ENCODE assay signal across 8 mouse cellular contexts in genomic region chr10:70195786-70196185, GRCm38 (mm10). TPM values are rescaled to one million over a fixed set of nuclear protein-coding genes. Genes with fewer than 3 reads are reported as not detected.
DNase-seq lines count a peak whose midpoint lies in the region; ATAC-seq and TF ChIP-seq lines count a peak whose summit lies in the region.

No protein-coding gene starts in this region.

- peak; percentile 55 for TF ChIP-seq CTCF in left cerebral cortex, adult 2 months (IDR thresholded peaks at IDR 0.05)

- 0 out of 2 replicates have a peak overlapping the region, but pooled peaks have one; percentile 22 for H3K27ac ChIP-seq in left cerebral cortex, adult 2 months

- ATAC-seq in megakaryocyte progenitor cell, adult 5-6 weeks (replicated peaks; ENCODE audit: poor library complexity), result peak; percentile 38

- no peak overlapping the region for H3K4me3 ChIP-seq in left cerebral cortex, adult 2 months

- intact Hi-C loops in left cerebral cortex, adult 2 months (cut with DNase I), result loop anchor here (2.0 to 10.0 kb wide), 2 partner anchors 101 to 369 kb away; no protein-coding TSS in a partner anchor
- intact Hi-C loops in left cerebral cortex, postnatal 14 days (cut with DNase I), result loop anchor here (5.0 kb wide), 1 partner anchor 102 kb away; no protein-coding TSS in a partner anchor

- no peak for DNase-seq in left cerebral cortex, adult 2 months (ENCODE audit: extremely low spot score in 1 of 2, low spot score in 2 of 2)
- no peak for DNase-seq in left cerebral cortex, postnatal 14 days (ENCODE audit: low spot score in 2 of 2)
- DNase-seq in embryo, embryonic 11 days, result peak; percentile 69
- peak; percentile 31 for DNase-seq in kidney, postnatal 10 days
- no peak for DNase-seq in right cerebral cortex, postnatal 25 days
- no peak for DNase-seq in spleen, adult 12 weeks (ENCODE audit: low spot score)
- no peak for DNase-seq in right cerebral cortex, adult 2 months (ENCODE audit: low spot score in 2 of 2)

RNA-seq across cellular contexts. Expression of gene Mrln, which starts 8.7 kb away (rescaled TPM):
- total RNA-seq in left cerebral cortex, adult 2 months (2021), result not detected
- not detected for total RNA-seq in left cerebral cortex, postnatal 14 days (2021)
- total RNA-seq in megakaryocyte progenitor cell, adult 5-6 weeks (2015), result not detected in 2 replicates
- total RNA-seq in megakaryocyte progenitor cell, adult 5-6 weeks (2017), result not detected in 2 replicates

RNA-seq across cellular contexts. Expression of gene Slc16a9, which starts 49.1 kb away (rescaled TPM):
- total RNA-seq in left cerebral cortex, adult 2 months (2021), result 1 to 10 TPM; 1.2 to 2.7 TPM
- 1 to 10 TPM; 3.4 to 5.7 TPM for total RNA-seq in left cerebral cortex, postnatal 14 days (2021)
- 0.17 and 0.52 TPM in 2 replicates for total RNA-seq in megakaryocyte progenitor cell, adult 5-6 weeks (2015)
- 0.29 and 0.81 TPM in 2 replicates for total RNA-seq in megakaryocyte progenitor cell, adult 5-6 weeks (2017)

Comparison
In these comparisons a context has a peak if more than half of its experiments do, and no peak if none do; other contexts are left out.
1. DNase-seq: peak in embryo, embryonic 11 days (single experiment) and kidney, postnatal 10 days (single experiment); none in left cerebral cortex, adult 2 months (0 of 2), left cerebral cortex, postnatal 14 days (0 of 2), right cerebral cortex, postnatal 25 days (single experiment), spleen, adult 12 weeks (single experiment) and right cerebral cortex, adult 2 months (0 of 2).